Mouse (Mus musculus) limb, embryonic 10.5 days (tissue): ENCODE results near the gene Ddx60. TPM values are rescaled to one million over a fixed set of nuclear protein-coding genes. Genes with fewer than 3 reads are reported as not detected.
"Not testable (repeated sequence)": the region's sequence is repeated elsewhere in the genome, so short reads cannot be mapped to it uniquely, and the experiment has no call there.

Source experiments
- DNase-seq: peaks from one replicate; pipeline ENCODE4 v3.0.0-alpha.2; 2017; ENCODE audit warnings: low spot score
- H3K27ac ChIP-seq: fragments of 300-500 bp; sonication (generic); 2 replicates; pipeline ENCODE4 v1.5.1; 2016; ENCODE audit warnings: mild to moderate bottlenecking
- H3K27me3 ChIP-seq: fragments of 300-500 bp; sonication (generic); 2 replicates; pipeline ENCODE4 v1.6.1; 2016; ENCODE audit warnings: low read depth, mild to moderate bottlenecking; ENCODE audit not compliant: poor library complexity, severe bottlenecking
- H3K36me3 ChIP-seq: fragments of 300-500 bp; sonication (generic); 2 replicates; pipeline ENCODE4 v1.6.1; 2016; ENCODE audit warnings: mild to moderate bottlenecking, moderate library complexity
- H3K4me1 ChIP-seq: fragments of 300-500 bp; sonication (generic); 2 replicates; pipeline ENCODE4 v1.6.1; 2016
- H3K4me3 ChIP-seq: fragments of 300-500 bp; sonication (generic); 2 replicates; pipeline ENCODE4 v1.5.1; 2016; ENCODE audit warnings: mild to moderate bottlenecking, moderate library complexity
- H3K9me3 ChIP-seq: fragments of 300-500 bp; sonication (generic); replicated peaks from 2 replicates; pipeline ENCODE4 v1.6.1; 2016; ENCODE audit warnings: mild to moderate bottlenecking
- WGBS: fragments of 180-500 bp; shearing (Covaris S2); methylation state at CpG from one replicate; pipeline ENCODE4 v1.1.7; 2016; 5-methylcytosine and 5-hydroxymethylcytosine counted together
- polyA plus RNA-seq: library from polyadenylated mRNA; unstranded; fragments of >200 nt; fragmentation: Nextera tagmentation; extraction: Ambion mirVana; gene quantifications from 2 replicates; pipeline ENCODE4 v1.2.1, GENCODE M21; 2016

The Ddx60 gene
- polyA plus RNA-seq, 1 experiment from 2014 or later: not detected

DNA sequence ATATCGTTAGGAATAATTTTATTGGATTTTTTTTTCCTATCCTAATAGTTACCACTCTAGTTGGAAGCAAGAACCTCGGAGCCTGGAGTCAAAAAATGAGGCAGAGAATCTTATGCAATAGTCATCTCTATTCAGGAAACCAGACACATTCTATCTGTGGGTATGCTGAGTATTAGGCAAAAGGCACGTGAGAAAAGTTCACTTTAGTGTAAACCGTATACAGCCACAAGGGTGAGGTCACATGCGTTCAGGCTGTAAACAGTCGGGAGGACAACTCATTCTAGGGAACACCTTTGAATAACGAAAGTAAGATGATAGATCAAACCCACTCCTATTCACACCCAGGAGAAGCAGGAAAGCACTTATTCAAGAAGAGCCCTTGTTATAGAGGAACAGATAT is 7.5 kb upstream of the Ddx60 start:
- H3K36me3 ChIP-seq: no peaks in the 10 kb centered on the region
- no peaks in the 10 kb centered on the region for H3K27me3 ChIP-seq
- H3K9me3 ChIP-seq: no peaks in the 10 kb centered on the region
- no peaks in the 10 kb centered on the region for H3K4me1 ChIP-seq
- no peak overlapping the region for H3K27ac ChIP-seq
- WGBS: 82% methylated on average over 7 of the region's 7 CpGs
- no peak for DNase-seq
- no peak overlapping the region for H3K4me3 ChIP-seq

DNA sequence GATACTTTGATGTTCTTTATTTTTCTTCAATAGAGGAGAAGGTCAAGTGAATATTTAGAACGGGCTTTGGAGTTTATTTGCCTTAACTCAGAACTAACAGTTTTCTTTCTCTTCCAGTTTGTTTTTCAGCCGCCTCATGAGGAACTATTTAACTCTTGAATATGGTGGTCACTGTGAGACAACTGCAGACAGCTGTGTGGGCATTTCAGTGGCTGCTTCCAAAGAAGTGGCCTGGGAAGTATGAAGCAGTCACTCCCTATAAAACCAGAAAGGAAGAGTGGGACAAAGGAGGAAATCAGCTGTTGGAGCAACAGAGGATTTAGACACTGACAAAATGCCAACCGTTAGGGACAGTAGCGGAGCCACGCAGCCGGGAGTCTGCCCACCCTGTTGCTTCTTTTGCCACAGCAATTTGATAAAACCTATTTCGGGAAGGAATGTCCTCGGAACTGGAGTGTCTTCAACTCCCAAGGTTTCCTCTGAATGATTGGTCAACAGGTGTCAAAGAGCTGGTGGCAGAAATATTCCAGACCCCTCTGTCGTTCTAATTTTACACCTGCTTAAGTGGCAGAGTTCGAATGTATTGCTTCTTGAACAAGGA is 6.3 kb upstream of the Ddx60 start:
- H3K27me3 ChIP-seq: 0 out of 2 replicates have a peak, but pooled peaks cover 3% of the 10 kb centered on the region
- 84% methylated on average over 10 of the region's 10 CpGs for WGBS
- H3K4me1 ChIP-seq: no peaks in the 10 kb centered on the region
- no peak overlapping the region for H3K4me3 ChIP-seq
- no peaks in the 10 kb centered on the region for H3K9me3 ChIP-seq
- H3K27ac ChIP-seq: no peak overlapping the region
- H3K36me3 ChIP-seq: no peaks in the 10 kb centered on the region
- no peak for DNase-seq

DNA sequence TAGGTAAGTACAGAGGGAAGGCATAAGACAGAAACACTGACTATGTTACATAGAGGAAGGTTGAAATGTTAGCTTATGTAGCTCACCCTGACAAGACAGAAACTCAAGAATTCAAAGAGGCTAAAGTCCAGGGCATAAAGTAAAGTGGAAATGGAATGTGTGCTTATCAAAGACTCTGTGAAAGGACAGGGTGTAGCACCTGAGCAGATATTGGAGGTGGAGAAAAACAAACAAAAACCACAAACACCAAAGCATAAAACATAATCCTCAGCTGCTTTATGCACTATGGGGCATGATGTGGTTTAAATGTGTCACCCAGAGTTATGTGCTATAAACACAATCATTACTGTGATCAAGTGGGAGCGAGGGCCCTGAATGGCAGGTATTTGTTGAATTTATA is 3.4 kb upstream of the Ddx60 start:
- Histone ChIP-seq H3K4me1 (no peaks in the 10 kb centered on the region; the same call in 1 of the 2 replicates), H3K9me3 (no peaks in the 10 kb centered on the region), H3K27me3 (peaks cover 27% of the 10 kb centered on the region), H3K36me3 (no peaks in the 10 kb centered on the region), H3K27ac (no peak overlapping the region), H3K4me3 (no peak overlapping the region)
- WGBS: 89% methylated on average over 1 of the region's 1 CpGs
- DNase-seq: no peak

DNA sequence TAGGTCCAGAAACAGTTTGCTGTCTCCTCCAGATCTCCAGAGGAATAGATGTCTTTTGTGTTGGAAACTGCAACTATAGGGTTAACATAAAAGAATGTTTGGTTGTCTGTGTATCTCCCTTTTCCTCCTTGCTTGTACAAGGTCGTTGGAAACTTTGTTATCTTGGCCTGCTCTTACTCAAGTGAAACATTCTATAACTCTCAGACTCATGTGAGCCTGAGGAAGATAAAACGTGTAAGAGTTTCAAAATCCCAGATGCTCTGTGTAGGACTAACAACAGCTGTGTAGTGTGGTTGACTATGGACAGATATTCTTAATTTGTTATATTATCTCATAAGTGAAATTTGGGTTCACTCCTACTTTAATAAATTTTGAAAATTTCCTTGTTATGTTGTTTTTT is 5.4 kb downstream of the Ddx60 start:
- H3K36me3 ChIP-seq: no peaks in the 10 kb centered on the region
- H3K27me3 ChIP-seq: peaks cover 8% of the 10 kb centered on the region
- no peaks in the 10 kb centered on the region for H3K9me3 ChIP-seq
- WGBS: 40% methylated on average over 2 of the region's 2 CpGs
- no peak for DNase-seq
- H3K4me3 ChIP-seq: no peak overlapping the region
- H3K4me1 ChIP-seq: no peaks in the 10 kb centered on the region; the same call in none of the 2 replicates
- H3K27ac ChIP-seq: no peak overlapping the region

DNA sequence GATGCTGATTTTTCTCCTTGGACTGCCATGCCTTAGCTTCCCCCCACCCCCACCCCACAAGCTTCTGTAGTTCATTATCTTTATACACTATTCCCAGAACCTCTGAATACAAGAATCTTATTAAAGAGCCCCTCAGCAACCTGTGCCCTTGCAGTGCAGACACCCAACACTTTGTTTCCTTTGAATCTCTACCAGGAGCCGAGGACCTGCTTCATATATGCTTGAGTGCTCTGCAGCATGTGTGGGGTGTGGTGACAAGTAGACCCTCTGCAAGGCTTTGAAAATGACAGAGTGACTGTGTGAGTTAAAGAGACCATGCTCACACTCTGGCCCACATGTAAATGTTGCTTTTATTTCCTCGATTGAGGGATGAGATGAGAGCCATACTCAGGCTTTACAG is 9.7 kb downstream of the Ddx60 start:
- 76% methylated on average over 2 of the region's 2 CpGs for WGBS

DNA sequence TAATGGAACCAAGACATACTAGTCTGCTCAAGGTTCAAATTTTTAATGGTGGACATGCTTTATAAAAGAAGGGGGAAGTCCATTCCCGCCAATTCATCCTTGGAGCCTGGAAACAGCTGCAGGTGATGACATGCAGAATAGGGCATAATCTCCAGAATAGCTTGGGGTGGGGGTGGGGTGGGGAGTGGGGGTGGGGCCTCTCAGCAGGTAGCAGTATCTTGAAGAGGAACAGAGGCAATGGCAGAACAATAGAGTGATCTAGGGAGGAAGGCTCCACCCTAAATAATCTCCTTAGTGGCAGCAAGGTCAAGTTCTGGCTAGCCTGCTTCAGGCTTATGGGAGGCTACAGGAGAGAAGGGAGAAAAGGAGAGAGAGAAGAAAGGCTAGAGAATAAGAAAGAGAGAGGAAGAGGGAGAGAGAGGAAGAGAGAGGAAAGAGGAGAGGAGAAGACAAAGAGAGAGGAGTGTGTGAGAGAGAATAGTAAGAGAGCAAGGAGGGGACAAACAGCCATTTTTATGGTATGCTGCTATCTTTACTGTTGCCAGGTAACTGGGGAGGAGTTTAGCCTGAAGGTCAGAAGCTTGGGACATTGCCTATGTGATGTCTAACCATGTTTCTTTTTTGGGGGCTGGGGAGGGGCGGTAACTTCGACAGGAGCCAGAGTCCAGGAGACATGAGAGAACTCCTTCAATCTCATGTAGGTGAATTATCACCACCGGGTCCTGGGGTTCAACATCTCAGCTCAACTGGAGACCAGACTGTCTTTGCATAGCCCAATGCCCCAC is 36.9 kb downstream of the Ddx60 start:
- H3K4me1 ChIP-seq: not testable (repeated sequence)

More for the DNA sequence above, 9.7 kb downstream of the Ddx60 start:
- Histone ChIP-seq H3K27ac (no peak overlapping the region), H3K4me3 (no peak overlapping the region), H3K27me3 (no peaks in the 10 kb centered on the region), H3K4me1 (no peaks in the 10 kb centered on the region; the same call in 1 of the 2 replicates), H3K9me3 (no peaks in the 10 kb centered on the region), H3K36me3 (no peaks in the 10 kb centered on the region)
- no peak for DNase-seq

DNA sequence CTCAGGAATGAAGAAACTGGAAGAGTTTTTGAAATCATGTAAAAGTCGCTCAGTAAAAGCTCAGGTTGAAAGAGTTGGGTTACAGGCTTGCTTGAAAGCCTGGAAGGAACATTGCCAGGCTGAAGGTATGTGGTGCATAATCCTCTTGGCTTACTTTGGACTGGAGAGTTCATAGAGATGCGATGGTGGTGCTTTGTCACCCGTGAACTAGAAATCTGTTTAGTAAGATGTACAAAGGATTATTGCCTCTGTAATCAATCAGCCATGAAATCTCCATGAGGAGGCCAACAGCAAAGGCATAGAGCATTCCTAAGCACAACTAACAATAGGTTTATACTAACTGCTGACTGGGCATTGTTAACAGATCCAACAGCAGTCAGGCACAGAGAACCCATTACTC is 41.7 kb downstream of the Ddx60 start:
- H3K27me3 ChIP-seq: no peaks in the 10 kb centered on the region
- no peak for DNase-seq
- WGBS: 89% methylated on average over 3 of the region's 3 CpGs

More for the DNA sequence above, 36.9 kb downstream of the Ddx60 start:
- whole genome bisulfite sequencing: 86% methylated on average over 4 of the region's 4 CpGs
- not testable (repeated sequence) for H3K27ac ChIP-seq, DNase-seq, H3K4me3 ChIP-seq, H3K36me3 ChIP-seq, H3K9me3 ChIP-seq, H3K27me3 ChIP-seq

DNA sequence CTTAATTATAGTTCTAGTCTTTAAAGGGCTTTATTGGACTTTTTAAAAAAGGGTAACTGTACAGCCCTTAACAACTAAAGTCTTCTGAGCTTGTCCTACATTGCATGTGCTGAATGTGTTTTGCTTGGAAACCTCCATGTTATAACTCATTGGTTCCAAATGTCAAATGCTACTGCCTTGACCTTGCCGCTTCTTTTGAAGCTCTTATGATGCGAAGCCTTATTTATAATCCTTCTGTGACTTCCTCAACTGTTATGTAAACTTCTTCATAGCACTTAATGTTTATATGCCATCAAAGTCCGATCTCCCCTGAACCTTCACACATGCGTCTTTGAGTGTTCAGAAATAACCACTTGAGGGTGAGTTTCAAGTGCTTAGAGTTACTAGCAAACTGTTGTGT is 57.1 kb downstream of the Ddx60 start:
- H3K36me3 ChIP-seq: no peaks in the 10 kb centered on the region
- no peak overlapping the region for H3K27ac ChIP-seq
- no peaks in the 10 kb centered on the region for H3K27me3 ChIP-seq
- DNase-seq: no peak
- WGBS: 93% methylated on average over 4 of the region's 4 CpGs
- no peak overlapping the region for H3K4me3 ChIP-seq
- H3K4me1 ChIP-seq: no peaks in the 10 kb centered on the region; the same call in 1 of the 2 replicates
- H3K9me3 ChIP-seq: no peaks in the 10 kb centered on the region

More for the DNA sequence above, 41.7 kb downstream of the Ddx60 start:
- Histone ChIP-seq H3K4me1 (no peaks in the 10 kb centered on the region), H3K9me3 (no peaks in the 10 kb centered on the region), H3K27ac (no peak overlapping the region), H3K4me3 (no peak overlapping the region), H3K36me3 (no peaks in the 10 kb centered on the region)

DNA sequence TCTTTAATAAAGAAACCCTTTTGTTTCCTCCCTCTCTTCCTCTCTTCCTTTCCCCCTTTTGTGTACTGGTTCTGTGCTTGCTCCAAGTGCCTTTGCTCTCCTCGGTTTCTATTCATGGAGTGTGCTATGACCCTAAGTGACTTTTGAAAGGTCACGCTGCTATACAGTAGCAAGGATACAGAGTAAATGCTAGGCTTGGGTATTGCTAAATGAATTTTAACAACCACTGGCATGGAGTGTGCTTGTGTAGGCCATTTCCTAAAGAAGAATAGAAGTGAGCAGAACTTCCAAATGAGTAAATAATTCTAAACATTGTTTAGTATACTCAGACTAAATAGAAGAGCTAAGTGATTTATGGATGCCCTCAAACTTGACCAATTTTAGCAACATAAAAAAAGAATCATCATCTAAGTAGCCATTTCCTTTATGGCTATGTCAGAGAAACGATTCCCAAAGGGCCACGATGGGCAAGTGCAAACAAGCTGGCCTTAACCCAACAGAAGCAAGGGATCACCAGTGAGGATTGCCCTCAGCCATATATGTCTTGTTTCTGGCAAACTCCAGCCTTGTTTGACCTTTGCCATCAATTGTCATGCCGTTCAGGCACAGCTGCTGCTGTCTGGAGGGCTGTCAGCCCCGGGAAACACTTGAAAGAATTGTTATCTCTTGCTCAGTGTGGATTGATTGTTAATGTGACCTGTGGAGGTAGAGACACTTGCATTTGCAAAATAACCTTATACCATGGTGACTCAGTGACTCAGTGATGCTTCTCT is 58.0 kb downstream of the Ddx60 start:
- Histone ChIP-seq H3K4me3 (no peak overlapping the region), H3K27me3 (no peaks in the 10 kb centered on the region), H3K36me3 (no peaks in the 10 kb centered on the region), H3K9me3 (no peaks in the 10 kb centered on the region), H3K27ac (no peak overlapping the region), H3K4me1 (no peaks in the 10 kb centered on the region; the same call in 1 of the 2 replicates)
- DNase-seq: no peak
- WGBS: 37% methylated on average over 6 of the region's 6 CpGs

DNA sequence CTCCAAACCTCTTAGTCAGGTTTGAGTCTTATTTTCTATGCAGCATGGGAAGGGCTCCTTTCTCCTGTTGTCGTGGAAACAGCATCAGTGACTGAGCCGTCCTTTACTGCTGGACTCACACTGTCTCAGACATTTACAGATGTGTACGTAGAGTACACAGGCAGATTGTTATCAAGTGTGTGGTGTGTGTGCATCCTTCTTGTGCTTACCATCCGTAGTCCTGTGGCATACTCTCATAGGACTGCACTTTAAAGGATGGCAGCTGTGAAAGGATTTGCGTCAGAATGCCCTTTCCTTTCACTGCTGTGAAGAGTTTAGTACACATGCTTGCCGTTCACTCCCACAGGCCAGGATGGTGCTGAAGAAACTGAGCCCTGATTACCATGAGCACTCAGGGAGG is 61.6 kb downstream of the Ddx60 start:
- Histone ChIP-seq H3K9me3 (no peaks in the 10 kb centered on the region), H3K4me3 (no peak overlapping the region), H3K27me3 (no peaks in the 10 kb centered on the region), H3K4me1 (no peaks in the 10 kb centered on the region; the same call in 1 of the 2 replicates), H3K36me3 (no peaks in the 10 kb centered on the region), H3K27ac (no peak overlapping the region)
- 65% methylated on average over 6 of the region's 6 CpGs for WGBS
- DNase-seq: no peak

DNA sequence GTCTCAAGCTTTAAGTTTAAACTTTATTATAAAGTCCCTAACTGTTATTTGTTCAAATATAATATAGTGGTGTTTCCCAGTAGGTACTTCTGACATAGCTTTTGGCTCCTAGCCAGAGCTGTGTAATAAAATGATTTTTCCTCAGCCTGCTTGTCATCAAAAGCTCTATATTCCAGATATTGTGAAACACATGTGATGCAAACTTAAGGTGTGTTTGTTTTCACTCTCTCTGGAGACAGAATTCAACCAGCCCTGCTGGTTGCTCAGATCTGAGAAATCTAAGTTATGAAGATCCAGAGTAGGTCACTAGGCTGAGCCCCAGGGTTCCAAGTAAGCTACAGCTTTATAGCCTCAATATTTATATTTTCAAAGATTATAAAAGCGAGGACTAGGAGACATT is 64.9 kb downstream of the Ddx60 start:
- H3K27me3 ChIP-seq: no peaks in the 10 kb centered on the region
- no peaks in the 10 kb centered on the region for H3K4me1 ChIP-seq
- H3K36me3 ChIP-seq: no peaks in the 10 kb centered on the region
- H3K27ac ChIP-seq: no peak overlapping the region
- H3K9me3 ChIP-seq: no peaks in the 10 kb centered on the region
- WGBS: 71% methylated on average over 1 of the region's 1 CpGs
- no peak overlapping the region for H3K4me3 ChIP-seq
- no peak for DNase-seq

DNA sequence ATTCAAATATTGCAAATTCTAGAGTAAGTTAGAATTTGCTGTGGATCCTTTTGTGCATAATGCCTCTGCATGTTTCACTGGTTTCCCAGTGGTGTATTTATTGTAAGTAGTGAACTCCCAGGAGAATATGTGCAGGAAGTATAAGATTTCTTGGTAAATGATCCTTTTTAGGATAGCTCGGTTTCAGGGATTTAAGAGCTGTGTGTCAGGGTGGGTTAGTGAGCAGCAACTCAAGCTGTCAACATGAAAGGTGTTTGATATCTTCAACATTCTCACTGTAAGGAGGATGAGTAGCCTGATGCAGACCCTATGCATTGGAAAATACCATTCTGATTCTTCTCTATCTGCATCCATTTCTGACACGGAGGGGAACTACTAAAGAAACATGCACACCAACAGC is 69.2 kb downstream of the Ddx60 start:
- Histone ChIP-seq H3K36me3 (no peaks in the 10 kb centered on the region), H3K4me3 (no peak overlapping the region), H3K4me1 (no peaks in the 10 kb centered on the region), H3K27me3 (no peaks in the 10 kb centered on the region), H3K27ac (no peak overlapping the region), H3K9me3 (no peaks in the 10 kb centered on the region)
- DNase-seq: no peak
- WGBS: 90% methylated on average over 2 of the region's 2 CpGs

DNA sequence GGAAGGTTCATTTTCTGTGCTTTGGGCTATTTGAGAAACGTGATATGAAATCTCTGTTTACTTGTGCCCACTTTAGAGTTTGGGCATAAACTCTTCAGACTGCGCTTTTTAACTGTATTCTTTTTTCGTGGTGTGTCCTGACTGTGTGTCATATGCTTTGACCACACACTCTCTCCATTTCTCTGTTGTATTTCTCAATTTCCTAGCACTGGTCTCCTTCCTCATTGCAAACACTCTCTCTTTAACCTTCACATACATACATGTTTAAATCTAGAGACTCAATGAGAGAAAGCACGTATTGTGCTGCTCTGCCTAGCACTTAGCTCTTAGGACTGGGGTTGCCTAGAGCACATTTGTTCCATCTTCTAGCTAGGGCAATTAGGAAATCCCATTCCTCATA is 86.3 kb downstream of the Ddx60 start:
- no peaks in the 10 kb centered on the region for H3K4me1 ChIP-seq
- DNase-seq: no peak
- H3K36me3 ChIP-seq: no peaks in the 10 kb centered on the region
- H3K9me3 ChIP-seq: no peaks in the 10 kb centered on the region
- H3K4me3 ChIP-seq: no peak overlapping the region
- WGBS: 94% methylated on average over 4 of the region's 4 CpGs
- H3K27me3 ChIP-seq: no peaks in the 10 kb centered on the region
- no peak overlapping the region for H3K27ac ChIP-seq
